ENCODE assay signal across 10 mouse cellular contexts in the genomic region with DNA sequence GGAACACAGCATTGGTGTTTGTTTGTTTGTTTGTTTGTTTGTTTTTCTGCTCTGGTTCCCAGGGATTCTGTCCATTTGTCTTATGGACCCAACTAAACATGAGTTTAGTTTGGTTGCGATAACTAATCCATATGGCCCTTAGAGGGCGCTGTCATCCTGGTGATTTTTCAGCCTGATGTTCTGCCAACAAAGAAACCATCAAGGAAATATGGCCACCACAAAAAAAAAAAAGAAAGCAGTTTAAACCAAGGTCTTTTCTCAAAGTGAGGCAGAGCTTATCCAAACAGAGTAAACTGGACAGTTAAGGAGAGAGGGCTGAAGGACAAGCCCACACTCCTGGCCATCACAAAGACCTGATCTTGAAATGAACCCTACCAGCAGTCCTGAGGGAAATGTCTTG.
DNase-seq lines count a peak whose midpoint lies in the region; ATAC-seq lines count a peak whose summit lies in the region.
"Had no signal": no experiment of that assay in that cellular context is flagged by ENCODE, and none has a peak within 500 bp of the region (broad histone marks: within the 10 kb centered on the region; RNA-seq: fewer than 3 reads in every experiment).

No protein-coding gene starts in this region.

- no peak overlapping the region for H3K27ac ChIP-seq in hindbrain, embryonic 14.5 days
- H3K27ac ChIP-seq in hindbrain, embryonic 12.5 days, result no peak overlapping the region
- H3K27ac ChIP-seq: embryonic facial prominence, embryonic 12.5 days; liver, embryonic 13.5 days had no signal

- H3K9ac ChIP-seq in hindbrain, embryonic 14.5 days, result no peak overlapping the region
- no peak overlapping the region for H3K9ac ChIP-seq in hindbrain, embryonic 12.5 days
- H3K9ac ChIP-seq: embryonic facial prominence, embryonic 12.5 days; liver, embryonic 13.5 days had no signal

- WGBS in hindbrain, embryonic 14.5 days, result 15% methylated on average over 2 of the region's 2 CpGs
- 18% methylated on average over 2 of the region's 2 CpGs for WGBS in hindbrain, embryonic 12.5 days

- ATAC-seq in hindbrain, embryonic 14.5 days (ENCODE audit: low FRiP score), result no peak
- no peak for ATAC-seq in hindbrain, embryonic 12.5 days (ENCODE audit: low FRiP score)

- no peak overlapping the region for H3K4me2 ChIP-seq in hindbrain, embryonic 14.5 days (replicated peaks)
- H3K4me2 ChIP-seq in hindbrain, embryonic 12.5 days (replicated peaks), result no peak overlapping the region
- H3K4me2 ChIP-seq: embryonic facial prominence, embryonic 12.5 days; liver, embryonic 13.5 days had no signal

- intact Hi-C loops in left cerebral cortex, postnatal 36 days (cut with DNase I), result loop anchor here (2.0 to 5.0 kb wide), 2 partner anchors 141 to 155 kb away; no protein-coding TSS in a partner anchor

- H3K9me3 ChIP-seq in hindbrain, embryonic 14.5 days (ENCODE audit: control insufficient read depth, low read length), result no peaks in the 10 kb centered on the region
- H3K9me3 ChIP-seq in hindbrain, embryonic 12.5 days (replicated peaks), result no peaks in the 10 kb centered on the region
- H3K9me3 ChIP-seq: embryonic facial prominence, embryonic 12.5 days; liver, embryonic 13.5 days had no signal

- no peaks in the 10 kb centered on the region for H3K36me3 ChIP-seq in hindbrain, embryonic 14.5 days (replicated peaks; ENCODE audit: control insufficient read depth, insufficient read depth)
- no peaks in the 10 kb centered on the region for H3K36me3 ChIP-seq in hindbrain, embryonic 12.5 days
- H3K36me3 ChIP-seq: embryonic facial prominence, embryonic 12.5 days; liver, embryonic 13.5 days had no signal

- no peaks in the 10 kb centered on the region for H3K4me1 ChIP-seq in hindbrain, embryonic 14.5 days (replicated peaks; ENCODE audit: control insufficient read depth, insufficient read depth, low read length)
- H3K4me1 ChIP-seq in hindbrain, embryonic 12.5 days, result no peaks in the 10 kb centered on the region
- H3K4me1 ChIP-seq: embryonic facial prominence, embryonic 12.5 days; liver, embryonic 13.5 days had no signal

- peak; percentile 85 for DNase-seq in hindbrain, embryonic 14.5 days (ENCODE audit: low spot score)
- peak; percentile 65 for DNase-seq in ES-CJ7 (ENCODE audit: low read depth, low spot score)
- peak; percentile 68 for DNase-seq in adrenal gland, postnatal 14 days
- peak; percentile 19 for DNase-seq in fibroblast of lung, adult 2 months (ENCODE audit: low read depth)
- DNase-seq in left cerebral cortex, postnatal 36 days (ENCODE audit: low spot score in 2 of 2), result peak; percentile 22 to 32
- peak; percentile 20 to 30 for DNase-seq in right cerebral cortex, postnatal 36 days (ENCODE audit: low spot score in 2 of 2)
- no peak for DNase-seq in gastrocnemius, postnatal 25 days
- DNase-seq: liver, embryonic 13.5 days had no signal

- no peak overlapping the region for H3K4me3 ChIP-seq in hindbrain, embryonic 14.5 days (replicated peaks; ENCODE audit: low read length)
- no peak overlapping the region for H3K4me3 ChIP-seq in hindbrain, embryonic 12.5 days
- H3K4me3 ChIP-seq: embryonic facial prominence, embryonic 12.5 days; liver, embryonic 13.5 days had no signal

- H3K27me3 ChIP-seq in hindbrain, embryonic 14.5 days (ENCODE audit: control insufficient read depth, insufficient read depth, low read length), result no peaks in the 10 kb centered on the region
- H3K27me3 ChIP-seq in hindbrain, embryonic 12.5 days, result no peaks in the 10 kb centered on the region
- H3K27me3 ChIP-seq: embryonic facial prominence, embryonic 12.5 days; liver, embryonic 13.5 days had no signal
